Mouse (Mus musculus) hindbrain, embryonic 16.5 days (tissue): ENCODE results near the gene Npl. TPM values are rescaled to one million over a fixed set of nuclear protein-coding genes. Genes with fewer than 3 reads are reported as not detected.
A peak's percentile ranks its signal among the peaks of the same experiment; 100 is the strongest.
"Not testable (repeated sequence)": the region's sequence is repeated elsewhere in the genome, so short reads cannot be mapped to it uniquely, and the experiment has no call there.

ENCODE experiments used
- ATAC-seq: fragments of 200-750 bp; cut with Nextera tagmentation; 2 replicates; pipeline ENCODE4 v1.8.0; 2017; ENCODE audit warnings: moderate TSS enrichment, moderate library complexity
- H3K27ac ChIP-seq: fragments of 300-500 bp; sonication (generic); 2 replicates; pipeline ENCODE4 v1.5.1; 2014; ENCODE audit warnings: low read depth, mild to moderate bottlenecking, control low read depth, low read length, moderate library complexity
- H3K27me3 ChIP-seq: fragments of 300-500 bp; sonication (generic); replicated peaks from 2 replicates; pipeline ENCODE4 v1.6.1; 2014; ENCODE audit warnings: low read length; ENCODE audit not compliant: control insufficient read depth, insufficient read depth
- H3K36me3 ChIP-seq: fragments of 300-500 bp; sonication (generic); 2 replicates; pipeline ENCODE4 v1.6.1; 2014; ENCODE audit warnings: mild to moderate bottlenecking, low read length, moderate library complexity, mixed read lengths; ENCODE audit not compliant: control insufficient read depth, insufficient read depth
- H3K4me1 ChIP-seq: fragments of 300-500 bp; sonication (generic); 2 replicates; pipeline ENCODE4 v1.6.1; 2014; ENCODE audit warnings: low read depth, low read length; ENCODE audit not compliant: control insufficient read depth, insufficient read depth
- H3K4me2 ChIP-seq: fragments of 300-500 bp; sonication (generic); 2 replicates; pipeline ENCODE4 v1.6.1; 2014; ENCODE audit warnings: mild to moderate bottlenecking, low read length, control low read depth, moderate library complexity
- H3K4me3 ChIP-seq: fragments of 300-500 bp; sonication (generic); 2 replicates; pipeline ENCODE4 v1.5.1; 2014; ENCODE audit warnings: mild to moderate bottlenecking, low read length, control low read depth, moderate library complexity
- H3K9ac ChIP-seq: fragments of 300-500 bp; sonication (generic); 2 replicates; pipeline ENCODE4 v1.6.1; 2014; ENCODE audit warnings: low read depth, mild to moderate bottlenecking, control low read depth, low read length, moderate library complexity
- H3K9me3 ChIP-seq: fragments of 300-500 bp; sonication (generic); 2 replicates; pipeline ENCODE4 v1.6.1; 2014; ENCODE audit warnings: mild to moderate bottlenecking, low read length, moderate library complexity; ENCODE audit not compliant: control insufficient read depth
- WGBS: fragments of 180-500 bp; shearing (Covaris S2); extraction: QIAGEN DNeasy Blood & Tissue Kit; methylation state at CpG from one replicate; pipeline ENCODE4 v1.1.7; 2014; 5-methylcytosine and 5-hydroxymethylcytosine counted together
- polyA plus RNA-seq: library from polyadenylated mRNA; unstranded; fragments of >200 nt; fragmentation: Nextera tagmentation; extraction: Ambion mirVana; gene quantifications from 2 replicates; pipeline ENCODE4 v1.2.1, GENCODE M21; 2015

Gene Npl
- polyA plus RNA-seq, 1 experiment from 2014 or later: 17.4 TPM

DNA sequence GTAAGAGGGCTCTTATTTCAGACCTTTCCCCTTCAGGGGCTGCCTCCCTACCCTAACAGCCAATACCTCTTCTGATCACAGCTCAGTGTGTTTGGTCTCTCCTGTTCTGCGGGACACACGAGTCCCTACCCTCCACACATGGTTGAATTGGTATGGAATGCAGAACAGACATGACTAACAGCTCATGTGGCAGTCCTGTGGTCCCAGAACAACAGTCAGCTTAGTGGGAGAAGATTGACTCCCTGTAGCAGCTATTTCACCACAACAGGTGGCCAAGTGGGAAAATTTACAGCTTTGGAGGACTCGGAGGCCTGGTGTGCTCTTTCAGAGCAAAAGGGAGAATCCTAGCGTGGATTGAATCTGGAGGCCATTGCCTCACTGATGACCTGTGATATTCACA is 6.4 kb upstream of the Npl start:
- Histone ChIP-seq H3K27ac (no peak overlapping the region), H3K9me3 (no peaks in the 10 kb centered on the region), H3K4me2 (no peak overlapping the region), H3K27me3 (no peaks in the 10 kb centered on the region), H3K4me3 (no peak overlapping the region), H3K4me1 (no peaks in the 10 kb centered on the region), H3K9ac (no peak overlapping the region), H3K36me3 (no peaks in the 10 kb centered on the region)
- WGBS: 85% methylated on average over 4 of the region's 4 CpGs
- no peak for ATAC-seq

GRCm38 (mm10) chr1:153550814-153551213 is 969 bp upstream of the Npl start:
- Histone ChIP-seq H3K27me3 (no peaks in the 10 kb centered on the region), H3K4me3 (no peak overlapping the region), H3K9me3 (no peaks in the 10 kb centered on the region), H3K27ac (no peak overlapping the region), H3K4me2 (no peak overlapping the region), H3K36me3 (no peaks in the 10 kb centered on the region), H3K9ac (no peak overlapping the region), H3K4me1 (no peaks in the 10 kb centered on the region)
- ATAC-seq: peak; percentile 40; the same call in 1 of the 2 replicates
- 23% methylated on average over 3 of the region's 3 CpGs for WGBS

DNA sequence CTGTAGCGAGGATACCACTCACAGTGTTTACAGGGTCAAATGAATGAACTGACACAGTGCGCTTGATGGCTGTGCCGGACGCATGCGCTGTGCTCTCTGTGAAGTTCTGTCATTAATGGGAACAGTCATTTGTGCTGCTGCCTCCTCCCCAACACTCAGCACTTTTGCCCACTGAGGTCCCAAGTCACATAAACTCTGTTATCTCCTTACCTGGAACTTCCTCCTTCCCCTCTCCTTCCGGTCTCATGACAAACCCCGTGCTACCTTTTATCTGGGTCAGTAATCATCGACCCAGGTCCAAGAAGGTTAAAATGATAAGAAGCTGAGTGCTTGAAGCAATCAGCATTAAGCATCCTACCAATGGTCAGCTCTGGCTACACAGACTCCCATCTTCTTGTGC is 2.3 kb downstream of the Npl start:
- no peaks in the 10 kb centered on the region for H3K36me3 ChIP-seq
- no peak overlapping the region for H3K27ac ChIP-seq
- no peaks in the 10 kb centered on the region for H3K27me3 ChIP-seq
- no peak overlapping the region for H3K4me2 ChIP-seq
- 86% methylated on average over 8 of the region's 8 CpGs for WGBS
- H3K4me3 ChIP-seq: no peak overlapping the region
- no peaks in the 10 kb centered on the region for H3K4me1 ChIP-seq
- no peak overlapping the region for H3K9ac ChIP-seq
- H3K9me3 ChIP-seq: no peaks in the 10 kb centered on the region
- ATAC-seq: no peak

DNA sequence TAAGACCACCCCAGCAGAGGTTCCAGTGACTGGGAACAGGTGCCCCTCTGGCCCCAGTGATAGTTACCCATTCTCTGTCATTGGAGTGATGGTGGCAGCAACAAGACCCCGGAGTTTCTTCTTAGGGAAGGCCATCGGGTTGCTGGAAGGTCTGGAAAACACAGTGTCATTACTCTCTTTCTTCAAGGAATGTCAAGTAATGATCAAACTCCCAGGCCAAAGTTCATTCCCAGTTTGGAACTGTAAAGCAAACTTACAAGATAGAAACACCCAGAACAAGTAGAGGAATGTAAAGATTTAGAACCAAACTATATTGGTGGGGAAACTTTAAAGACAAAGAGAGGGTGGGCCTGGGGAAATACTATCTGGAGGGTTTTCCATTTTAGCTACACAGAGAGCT is 4.6 kb downstream of the Npl start:
- H3K4me3 ChIP-seq: no peak overlapping the region
- no peak overlapping the region for H3K9ac ChIP-seq
- no peak overlapping the region for H3K4me2 ChIP-seq
- H3K9me3 ChIP-seq: no peaks in the 10 kb centered on the region
- H3K27ac ChIP-seq: no peak overlapping the region
- ATAC-seq: no peak
- WGBS: 87% methylated on average over 2 of the region's 2 CpGs
- H3K27me3 ChIP-seq: no peaks in the 10 kb centered on the region
- no peaks in the 10 kb centered on the region for H3K4me1 ChIP-seq
- no peaks in the 10 kb centered on the region for H3K36me3 ChIP-seq

DNA sequence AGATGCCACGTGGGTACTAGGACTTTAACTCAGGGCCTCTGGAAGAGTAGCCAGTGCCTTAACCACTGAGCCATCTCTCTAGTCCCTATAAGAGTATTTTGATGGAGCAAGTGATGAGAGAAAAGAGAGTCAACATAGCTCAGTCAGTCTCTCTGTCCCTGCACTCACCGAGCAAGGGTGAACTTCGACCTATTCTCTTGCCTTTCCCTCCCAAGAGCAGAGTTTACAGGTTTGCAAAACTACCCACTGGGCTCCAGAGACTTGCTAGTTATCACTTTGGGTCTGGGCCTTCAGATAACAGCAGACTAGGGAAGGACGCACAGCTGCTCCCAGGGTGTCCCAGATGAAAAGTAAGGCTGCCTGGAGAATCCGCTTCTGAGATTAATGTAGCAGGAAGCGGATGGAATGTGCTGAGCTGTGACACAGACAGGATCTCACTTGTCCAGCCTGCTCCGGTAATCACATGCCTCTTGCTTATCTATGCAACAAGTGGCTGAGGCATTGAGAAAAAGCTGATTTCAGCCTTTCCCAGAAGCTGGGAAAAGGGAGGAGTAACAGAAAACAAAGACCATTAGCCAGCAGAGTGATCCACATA is 7.0 kb downstream of the Npl start:
- no peaks in the 10 kb centered on the region for H3K4me1 ChIP-seq
- H3K36me3 ChIP-seq: no peaks in the 10 kb centered on the region
- H3K4me2 ChIP-seq: no peak overlapping the region
- no peak overlapping the region for H3K9ac ChIP-seq
- ATAC-seq: no peak
- no peak overlapping the region for H3K4me3 ChIP-seq
- no peak overlapping the region for H3K27ac ChIP-seq
- WGBS: 57% methylated on average over 7 of the region's 7 CpGs
- H3K27me3 ChIP-seq: no peaks in the 10 kb centered on the region
- no peaks in the 10 kb centered on the region for H3K9me3 ChIP-seq

GRCm38 (mm10) chr1:153540753-153541152 is 9.1 kb downstream of the Npl start:
- Histone ChIP-seq H3K4me1 (no peaks in the 10 kb centered on the region), H3K27ac (0 out of 2 replicates have a peak overlapping the region, but pooled peaks have one; percentile 20), H3K4me2 (no peak overlapping the region), H3K27me3 (no peaks in the 10 kb centered on the region), H3K9ac (no peak overlapping the region), H3K36me3 (no peaks in the 10 kb centered on the region), H3K4me3 (no peak overlapping the region), H3K9me3 (no peaks in the 10 kb centered on the region)
- ATAC-seq: no peak
- WGBS: 41% methylated on average over 3 of the region's 3 CpGs

- Histone ChIP-seq H3K9ac (no peak overlapping the region), H3K27ac (peak overlapping the region; percentile 54; the same call in 1 of the 2 replicates), H3K27me3 (no peaks in the 10 kb centered on the region), H3K9me3 (no peaks in the 10 kb centered on the region), H3K4me1 (no peaks in the 10 kb centered on the region), H3K36me3 (no peaks in the 10 kb centered on the region), H3K4me3 (no peak overlapping the region), H3K4me2 (no peak overlapping the region)
- 24% methylated on average over 9 of the region's 9 CpGs for WGBS
- peak; percentile 78 for ATAC-seq
Measured at GRCm38 (mm10) chr1:153539739-153540333, 10.0 kb downstream of the Npl start.

DNA sequence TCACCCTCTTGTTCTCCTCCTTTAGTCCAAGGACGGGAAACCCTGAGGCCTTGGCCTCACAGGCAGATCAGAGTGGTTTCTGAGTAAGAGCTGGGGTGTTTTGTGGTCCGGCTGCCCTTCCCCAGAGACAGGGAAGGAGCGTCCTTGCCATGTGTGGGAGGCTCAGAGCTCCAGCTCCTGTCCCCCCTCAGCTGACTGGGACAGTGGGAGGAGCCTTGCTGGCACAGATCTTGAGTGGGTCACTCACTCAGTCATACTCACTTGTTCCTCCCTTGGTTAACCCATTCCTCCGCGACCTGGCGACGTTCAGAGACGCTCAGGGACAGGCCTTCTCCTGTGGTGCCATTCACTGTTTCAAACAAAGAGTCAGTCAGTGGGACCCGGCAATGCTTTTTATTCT is 14.2 kb downstream of the Npl start:
- ATAC-seq: peak; percentile 60

DNA sequence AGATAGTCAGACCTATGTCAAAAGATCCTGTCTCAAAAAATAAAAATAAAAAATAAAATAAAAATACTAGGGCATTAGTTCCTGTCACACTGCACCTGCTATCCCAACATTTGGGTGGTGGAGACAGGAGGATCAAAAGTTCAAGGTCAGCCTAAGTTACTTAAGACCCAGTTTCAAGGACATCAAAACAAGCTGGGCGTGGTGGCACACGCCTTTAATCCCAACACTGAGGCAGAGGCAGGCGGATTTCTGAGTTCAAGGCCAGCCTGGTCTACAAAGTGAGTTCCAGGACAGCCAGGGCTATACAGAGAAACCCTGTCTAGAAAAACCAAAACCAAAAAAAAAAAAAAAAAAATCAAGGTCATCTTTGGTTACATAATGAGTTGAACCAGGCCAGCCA is 16.9 kb downstream of the Npl start:
- 91% methylated on average over 3 of the region's 3 CpGs for WGBS
- H3K4me3 ChIP-seq, H3K9me3 ChIP-seq, ATAC-seq, H3K36me3 ChIP-seq, H3K9ac ChIP-seq, H3K27me3 ChIP-seq, H3K27ac ChIP-seq: not testable (repeated sequence)
- peak overlapping the region; percentile 41; the same call in 1 of the 2 replicates for H3K4me2 ChIP-seq
- peaks cover 11% of the 10 kb centered on the region for H3K4me1 ChIP-seq

More for the DNA sequence above, 14.2 kb downstream of the Npl start:
- Histone ChIP-seq H3K9me3 (no peaks in the 10 kb centered on the region), H3K4me1 (peaks cover 11% of the 10 kb centered on the region), H3K36me3 (no peaks in the 10 kb centered on the region), H3K27me3 (no peaks in the 10 kb centered on the region), H3K9ac (no peak overlapping the region), H3K27ac (0 out of 2 replicates have a peak overlapping the region, but pooled peaks have one; percentile 3), H3K4me2 (no peak overlapping the region), H3K4me3 (no peak overlapping the region)
- 25% methylated on average over 9 of the region's 9 CpGs for WGBS
